Mouse (Mus musculus): ENCODE measurements around the gene Nucks1. TPM values are rescaled to one million over a fixed set of nuclear protein-coding genes. Genes with fewer than 3 reads are reported as not detected.
A peak's percentile ranks its signal among the peaks of the same experiment; 100 is the strongest.
"Not testable (repeated sequence)": the region's sequence is repeated elsewhere in the genome, so short reads cannot be mapped to it uniquely, and the experiment has no call there.

Nucks1 gene
- 124 and 135 TPM in 2 replicates for total RNA-seq (2021)
- long read RNA-seq, experiment 1, full-length matches to known transcripts: 15 of 18 reads
- long read RNA-seq, experiment 1, partial matches to known transcripts: 0 of 18 reads
- long read RNA-seq, experiment 1, other reads (novel, unspliced or antisense): 3 of 18 reads
- long read RNA-seq, experiment 2, full-length matches to known transcripts: 21 of 26 reads
- long read RNA-seq, experiment 2, partial matches to known transcripts: 1 of 26 reads
- long read RNA-seq, experiment 2, other reads (novel, unspliced or antisense): 4 of 26 reads

DNA sequence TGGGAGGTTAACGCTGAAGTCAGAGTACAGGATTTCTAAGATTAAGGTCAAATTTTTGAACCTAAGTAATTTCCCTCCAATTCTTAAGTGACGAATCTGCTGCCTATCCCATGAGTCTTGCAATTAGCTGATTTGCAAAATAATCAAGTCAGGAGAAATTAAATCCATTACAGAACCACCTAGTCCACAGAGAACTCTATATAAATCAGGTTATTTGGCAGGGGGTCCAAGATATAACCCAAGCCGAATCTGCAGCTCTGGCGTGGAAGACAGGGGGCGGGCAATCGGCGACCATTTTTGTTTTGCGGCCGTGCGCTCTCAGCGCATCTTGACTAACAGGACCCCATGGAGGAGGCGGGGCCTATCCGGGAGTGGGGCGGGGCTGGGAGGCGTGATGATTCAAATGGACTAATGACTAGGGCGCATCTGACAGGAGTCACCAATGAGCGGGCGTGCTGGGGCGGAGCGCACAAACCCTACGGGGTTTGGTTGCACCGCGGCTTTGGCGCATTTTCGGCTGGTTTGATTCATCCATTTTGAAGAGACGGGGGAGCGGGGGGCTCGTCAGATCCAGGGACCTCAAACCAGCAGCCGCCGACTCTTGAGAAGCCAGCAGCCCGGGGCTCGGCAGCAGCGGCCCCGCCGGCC, at the start of gene Nucks1:
TSS of gene Nucks1 (plus strand) at position 534 of the 648 bp plus-strand sequence.
- DNase-seq: peak; percentile 100

DNA sequence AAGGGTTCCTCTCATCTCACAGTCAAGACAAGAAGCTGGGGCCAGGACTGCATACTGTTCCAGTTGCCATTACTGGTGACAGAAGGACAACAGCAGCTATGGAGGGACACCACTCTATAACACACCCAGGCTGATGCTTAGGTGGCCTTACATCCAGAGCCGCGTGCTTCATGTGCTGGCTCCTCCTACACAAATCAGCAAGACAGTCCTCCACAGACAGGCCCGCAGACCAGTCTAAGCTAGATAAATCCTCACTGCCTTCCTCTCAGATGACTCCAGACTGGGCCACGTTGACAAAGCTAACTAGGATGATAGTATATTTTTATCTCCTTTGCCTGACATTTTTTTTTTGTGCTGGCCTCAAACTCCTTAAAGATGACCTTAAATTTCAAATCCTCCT, 48.5 kb upstream of the Nucks1 start:
- DNase-seq: no peak

DNA sequence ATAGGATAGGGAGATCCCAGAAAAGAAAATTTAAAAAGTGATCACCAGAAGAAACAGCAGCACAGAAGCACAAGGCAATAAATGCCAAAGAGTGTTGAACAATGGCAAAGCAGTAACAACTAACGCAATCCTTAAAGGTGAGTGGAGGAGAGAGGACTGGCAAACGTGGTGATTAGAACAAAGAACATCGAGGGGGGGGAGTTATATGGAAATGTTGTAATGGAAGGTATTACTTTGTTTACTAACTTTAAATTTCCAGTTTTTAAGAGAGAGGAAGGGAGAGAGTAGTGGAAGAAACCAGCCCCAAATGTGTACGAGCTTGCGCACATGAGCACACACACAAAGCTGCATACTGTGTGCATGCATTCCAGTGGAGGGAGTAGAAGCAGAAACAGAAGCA, 44.7 kb upstream of the Nucks1 start:
- no peak for DNase-seq

DNA sequence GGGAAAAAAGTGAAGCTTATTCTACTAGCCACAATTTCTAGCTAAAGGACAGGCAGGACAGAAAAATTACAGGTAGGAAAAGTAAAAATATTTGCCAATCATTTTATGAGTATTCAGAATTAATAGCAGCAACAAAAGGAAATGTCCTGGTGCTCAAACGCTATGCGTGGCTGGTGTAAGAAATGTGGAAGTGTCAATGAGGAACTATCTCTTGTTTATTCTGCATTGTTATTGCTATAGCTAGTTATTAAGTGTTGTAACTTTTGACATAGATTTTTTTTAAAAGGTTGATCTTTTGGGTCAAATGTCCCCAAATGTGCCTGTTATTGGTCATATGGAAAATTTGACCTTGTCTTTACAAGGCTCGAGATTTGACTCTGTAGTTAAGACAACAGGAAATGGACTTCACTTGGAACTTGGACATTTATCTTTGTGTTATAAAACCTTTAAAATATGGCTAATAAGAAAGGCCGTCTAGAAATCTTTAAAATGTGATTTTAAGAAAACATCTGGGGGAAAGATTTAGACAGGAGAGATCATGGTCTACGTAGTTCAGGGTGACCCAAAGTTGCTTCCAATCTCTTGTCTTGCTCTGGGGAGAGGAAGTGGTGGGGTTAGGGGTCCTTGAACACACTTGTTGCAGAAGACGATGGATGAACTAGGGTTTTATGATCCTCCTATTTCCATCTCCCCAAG, 43.9 kb upstream of the Nucks1 start:
- no peak for DNase-seq

DNA sequence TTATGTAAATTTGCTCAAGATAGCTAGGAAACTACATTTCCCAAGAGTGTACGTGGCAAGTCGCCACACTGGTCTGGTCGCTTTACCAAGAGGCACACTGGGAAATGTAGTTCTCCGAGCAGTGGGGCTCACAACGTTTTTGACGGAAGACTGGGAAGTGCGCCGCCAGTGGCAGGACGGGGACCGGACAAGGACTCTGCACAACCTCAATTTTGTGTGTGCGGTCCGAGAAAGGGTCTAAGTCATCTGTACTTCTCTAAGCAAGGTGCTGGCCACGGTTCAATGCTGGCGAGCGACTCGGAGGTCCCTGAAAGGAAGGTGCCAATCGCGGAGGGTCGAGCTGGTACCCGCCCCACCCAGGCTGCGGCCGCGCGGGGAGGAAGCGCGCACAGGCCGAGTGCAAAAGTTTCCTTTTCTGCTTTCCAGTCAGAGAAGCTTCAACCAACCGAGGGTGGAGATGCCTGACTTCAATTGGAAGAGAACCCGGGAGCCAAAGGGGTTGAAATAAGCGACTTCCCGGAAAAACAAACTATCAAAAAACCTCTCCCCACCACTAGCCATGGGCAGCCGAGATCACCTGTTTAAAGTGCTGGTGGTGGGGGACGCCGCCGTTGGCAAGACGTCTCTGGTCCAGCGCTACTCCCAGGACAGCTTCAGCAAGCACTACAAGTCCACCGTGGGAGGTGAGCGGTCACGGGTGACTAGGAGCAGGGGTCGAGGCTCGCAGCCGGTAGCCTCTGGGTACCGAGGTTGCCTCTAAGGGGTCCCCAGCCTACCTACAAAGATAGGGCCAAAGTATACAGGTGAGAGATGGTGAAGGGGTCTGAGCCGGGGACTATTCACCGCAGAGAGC, 43.0 kb upstream of the Nucks1 start, which contains the start of gene Rab29:
TSS of gene Rab29 (plus strand) at position 132 of the 853 bp plus-strand sequence.
- DNase-seq: peak; percentile 94

DNA sequence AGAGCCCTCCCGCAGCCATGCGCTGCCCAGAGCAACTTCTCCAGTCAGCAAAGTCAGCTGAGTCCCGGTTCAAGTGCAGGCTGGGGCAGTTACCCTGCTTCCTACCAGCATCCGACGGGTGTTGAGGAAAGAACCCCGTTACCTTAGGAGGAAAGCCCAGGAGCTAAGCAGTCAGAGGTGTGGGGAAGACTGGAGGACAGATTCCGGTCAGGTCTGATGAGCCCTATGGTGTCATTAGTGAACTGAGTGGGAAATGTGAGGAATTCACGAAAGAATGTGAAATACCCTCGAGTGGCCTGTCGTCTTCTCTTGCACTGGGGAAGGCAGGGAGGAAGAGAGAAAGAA, 42.4 kb upstream of the Nucks1 start:
- DNase-seq: peak; percentile 25

DNA sequence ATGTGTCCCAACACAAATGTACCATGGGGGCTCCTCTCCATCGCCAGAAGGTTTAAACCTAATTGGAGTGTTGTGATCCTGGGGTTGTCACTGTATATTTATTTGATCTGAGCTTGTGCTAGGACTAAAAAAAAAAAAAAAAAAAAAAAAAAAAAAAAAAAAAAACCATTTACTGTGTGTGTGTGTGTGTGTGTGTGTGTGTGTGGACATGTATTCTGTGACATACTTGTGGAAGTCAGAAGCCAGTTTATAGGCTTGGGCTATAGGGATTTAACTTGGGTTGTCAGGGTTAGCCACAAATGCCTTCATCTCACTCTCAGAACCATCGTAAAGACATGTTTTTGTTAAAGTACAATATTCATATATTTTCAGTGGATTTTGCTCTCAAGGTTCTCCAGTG, 40.8 kb upstream of the Nucks1 start:
- DNase-seq: no peak

DNA sequence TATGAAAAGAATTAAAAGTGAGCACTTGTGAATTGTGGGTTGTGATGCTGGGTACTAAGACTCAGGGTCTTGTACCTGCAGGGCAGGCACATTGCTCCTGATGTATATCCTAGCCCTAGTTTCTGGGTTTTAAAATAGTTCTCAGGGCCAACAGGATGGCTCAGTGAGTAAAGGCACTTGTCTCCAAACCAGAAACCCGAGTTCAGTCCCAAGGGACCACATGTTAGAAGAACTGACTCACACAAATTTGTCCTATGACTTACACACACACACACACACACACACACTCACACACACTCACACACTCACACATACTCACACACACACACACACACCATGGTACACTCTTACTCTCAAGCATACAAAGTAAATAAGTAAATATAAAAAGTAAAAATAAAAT, 37.5 kb upstream of the Nucks1 start:
- DNase-seq: no peak

DNA sequence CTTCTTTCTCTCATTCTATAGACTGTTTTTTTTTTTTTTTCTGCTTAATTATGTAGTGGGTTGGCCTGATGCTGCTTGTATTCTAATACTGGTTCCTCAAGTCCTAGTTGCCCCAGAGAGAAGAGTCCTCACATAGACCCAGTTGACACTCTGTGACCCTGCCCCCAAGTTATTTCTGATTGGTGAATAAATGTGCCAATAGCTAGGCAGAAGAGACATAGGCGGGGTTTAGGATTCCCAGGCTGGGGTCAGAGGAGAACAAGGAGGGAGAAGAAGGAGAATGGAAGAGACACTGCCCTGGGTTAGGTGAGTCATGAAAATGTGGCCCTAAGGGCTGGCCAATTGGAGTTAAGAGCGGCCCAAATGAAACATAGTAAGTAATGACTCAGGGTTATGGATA, 30.5 kb upstream of the Nucks1 start:
- no peak for DNase-seq

DNA sequence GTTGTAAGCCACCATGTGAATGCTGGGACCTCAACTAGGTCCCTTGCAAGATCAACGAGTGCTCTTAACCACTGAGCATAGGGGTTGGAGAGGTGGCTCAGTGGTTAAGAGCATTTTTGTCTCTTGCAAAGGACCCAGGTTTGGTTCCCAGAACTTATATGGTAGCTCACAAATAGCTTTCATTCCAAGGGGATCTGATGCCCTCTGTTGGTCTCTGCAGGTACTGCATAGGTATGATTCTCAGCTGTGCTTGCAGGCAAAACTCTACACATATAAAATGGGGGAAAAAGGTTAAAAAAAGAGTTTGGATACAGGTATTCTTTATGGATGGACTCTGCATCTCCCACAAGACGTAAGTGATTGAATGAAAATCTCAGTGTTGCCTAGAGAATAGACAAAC, 27.5 kb upstream of the Nucks1 start:
- peak; percentile 30 for DNase-seq

DNA sequence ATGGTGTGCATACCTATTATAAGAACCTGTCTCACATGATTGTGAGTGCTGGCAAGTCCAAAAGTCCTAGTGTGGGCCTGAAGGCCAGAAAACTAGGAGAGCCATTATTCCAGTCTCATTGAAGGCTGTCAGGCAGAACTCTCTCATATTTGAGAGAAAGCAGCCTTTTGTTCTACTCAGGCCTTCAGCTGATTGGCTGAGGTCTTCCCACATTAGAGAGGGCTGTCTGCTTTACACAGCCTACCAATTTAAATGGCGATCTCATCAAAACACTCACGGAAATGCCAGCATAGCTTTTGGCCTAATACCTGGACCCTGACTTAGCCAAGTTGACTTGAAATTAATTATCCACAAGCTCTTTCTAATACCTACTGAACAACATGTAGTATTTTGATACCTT, 24.2 kb upstream of the Nucks1 start:
- DNase-seq: no peak

DNA sequence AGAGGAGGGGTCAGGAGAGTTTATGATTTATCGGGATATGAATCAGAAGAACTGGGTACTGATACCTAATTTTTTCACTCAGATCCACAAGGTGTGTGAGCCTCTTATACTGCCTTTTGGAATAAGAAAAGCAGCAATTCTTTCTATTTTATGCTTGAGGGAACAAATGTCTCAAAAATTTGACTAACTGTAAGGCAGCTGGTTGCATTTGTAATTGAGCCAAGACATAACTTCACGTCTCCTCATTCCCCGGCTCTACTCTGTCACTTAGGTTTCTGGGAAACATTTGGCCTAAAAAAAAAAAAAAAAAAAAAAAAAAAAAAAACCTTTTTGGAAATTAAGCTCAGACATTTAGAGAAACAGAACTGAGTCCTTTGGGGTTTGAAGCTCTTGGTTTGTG, 23.7 kb upstream of the Nucks1 start:
- DNase-seq: no peak

DNA sequence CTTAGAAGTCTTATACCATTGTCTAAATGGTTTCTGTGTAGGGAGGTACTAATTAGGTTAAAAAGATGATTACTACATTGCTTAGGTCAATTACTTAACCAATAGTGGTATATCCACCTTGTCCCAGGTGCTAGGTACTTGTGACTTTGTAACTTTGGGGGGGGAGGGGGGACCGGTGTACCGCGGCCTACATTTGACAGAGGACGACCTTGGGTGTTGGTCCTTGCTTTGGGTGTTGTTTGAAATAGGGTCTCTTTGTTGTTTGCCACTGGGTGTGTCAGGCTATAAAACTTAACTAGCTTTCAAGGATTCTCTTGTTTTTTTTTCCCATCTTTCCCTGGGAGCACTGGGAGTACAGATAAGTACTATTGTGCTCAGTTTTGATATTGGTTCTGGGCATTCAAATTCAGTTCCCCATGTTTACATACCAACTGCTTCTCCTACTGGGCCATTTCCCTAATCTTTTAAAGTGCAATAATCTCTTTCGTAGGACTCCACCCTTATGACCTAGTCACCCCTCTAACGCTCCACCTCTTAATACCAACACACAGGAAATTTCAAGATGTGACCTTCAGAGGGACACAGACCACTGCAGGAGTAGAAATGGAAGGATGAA, 20.2 kb upstream of the Nucks1 start:
- DNase-seq: no peak

DNA sequence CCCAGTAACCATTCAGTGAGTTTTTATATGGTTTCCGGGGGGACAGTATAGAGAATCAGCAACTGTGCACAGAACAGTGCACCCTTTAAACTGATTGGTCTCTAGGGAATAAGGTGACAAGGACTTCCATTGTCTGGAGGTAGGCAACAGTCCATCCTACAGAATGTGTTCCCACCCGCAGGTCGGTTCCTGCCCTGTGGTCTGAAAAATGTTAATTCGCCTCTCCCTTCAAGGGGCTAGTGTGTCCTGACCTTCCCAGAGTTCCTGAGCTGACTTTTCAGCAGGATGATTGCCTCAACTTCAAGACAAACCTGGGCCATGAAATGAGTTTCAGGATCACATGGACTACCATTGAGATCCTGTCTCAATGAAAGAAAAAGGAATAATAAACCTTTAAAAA, 18.9 kb upstream of the Nucks1 start:
- no peak for DNase-seq

DNA sequence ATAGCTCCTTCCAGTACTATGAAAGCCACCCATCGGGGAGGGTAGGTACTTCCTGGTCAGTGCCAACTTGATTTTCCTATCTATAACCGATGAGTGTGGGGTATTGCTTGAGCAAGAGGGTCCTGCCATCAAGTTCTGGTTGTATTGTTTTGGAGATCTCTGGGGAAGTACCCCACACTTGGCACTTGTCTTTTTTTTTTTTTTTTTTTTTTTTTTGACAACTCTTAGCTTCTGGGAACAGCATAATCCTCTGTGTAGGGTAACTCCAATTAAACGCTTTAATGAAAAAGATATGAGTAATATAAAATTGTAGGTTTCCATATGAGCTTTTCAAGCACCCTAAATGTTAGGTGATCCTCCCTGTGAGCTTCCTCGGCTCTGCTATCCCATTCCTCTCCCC, 7.7 kb upstream of the Nucks1 start:
- no peak for DNase-seq

DNA sequence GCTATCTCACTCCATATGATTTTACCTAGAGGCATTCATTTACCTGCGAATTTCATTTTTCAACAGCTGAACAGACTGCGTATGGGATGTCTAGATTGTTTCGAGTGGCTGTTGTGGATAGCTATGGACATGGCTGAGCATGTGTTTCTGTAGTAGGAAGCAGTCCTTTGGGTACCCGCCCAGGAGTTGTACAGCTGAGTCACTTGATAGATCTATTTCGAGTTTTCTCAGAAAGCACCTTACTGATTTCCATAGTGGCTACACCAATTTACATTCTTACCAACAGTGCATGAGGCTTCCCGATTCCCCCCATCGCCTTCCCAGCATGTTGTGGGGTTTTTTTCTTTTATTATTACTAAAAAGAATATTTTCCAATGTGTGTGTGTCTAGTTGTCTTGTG, 7.1 kb upstream of the Nucks1 start:
- no peak for DNase-seq

DNA sequence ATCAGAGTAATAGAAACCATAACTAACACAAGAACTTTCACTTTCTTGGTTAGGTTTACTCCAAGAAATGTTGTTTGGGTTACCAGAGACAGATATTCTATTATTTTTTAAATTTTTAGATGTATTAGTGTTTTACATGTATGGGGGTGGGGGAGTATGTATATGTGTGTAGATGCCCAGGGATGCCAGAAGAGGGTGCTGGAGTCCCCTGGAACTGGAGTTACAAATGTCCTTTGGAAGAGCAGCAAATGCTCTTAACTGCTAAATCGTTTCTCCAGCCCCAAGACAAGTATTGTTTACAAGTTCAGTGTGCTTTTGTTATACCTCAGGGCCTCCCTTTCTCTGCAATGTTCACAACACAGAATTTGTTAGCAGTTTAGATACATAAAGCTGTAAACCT, 4.8 kb upstream of the Nucks1 start:
- DNase-seq: peak; percentile 56

DNA sequence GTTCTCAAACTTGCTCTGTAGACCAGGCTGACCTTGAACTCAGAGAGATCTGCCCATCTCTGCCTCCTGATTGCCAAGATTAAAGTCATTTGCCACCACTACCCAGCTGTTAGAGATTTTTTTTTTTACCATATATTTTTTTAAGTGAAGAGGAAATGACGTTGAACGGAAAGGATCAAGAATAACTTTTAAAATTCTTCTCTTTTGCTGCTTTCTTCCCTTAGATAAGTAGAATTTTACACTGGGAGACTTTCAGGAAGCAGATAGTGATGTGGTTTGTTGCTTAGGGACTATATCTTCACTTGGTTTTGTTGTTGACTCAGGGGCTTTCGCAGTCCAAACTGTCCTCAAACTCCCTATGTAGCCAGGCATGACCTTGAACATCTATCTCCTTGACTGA, 1.9 kb upstream of the Nucks1 start:
- no peak for DNase-seq

DNA sequence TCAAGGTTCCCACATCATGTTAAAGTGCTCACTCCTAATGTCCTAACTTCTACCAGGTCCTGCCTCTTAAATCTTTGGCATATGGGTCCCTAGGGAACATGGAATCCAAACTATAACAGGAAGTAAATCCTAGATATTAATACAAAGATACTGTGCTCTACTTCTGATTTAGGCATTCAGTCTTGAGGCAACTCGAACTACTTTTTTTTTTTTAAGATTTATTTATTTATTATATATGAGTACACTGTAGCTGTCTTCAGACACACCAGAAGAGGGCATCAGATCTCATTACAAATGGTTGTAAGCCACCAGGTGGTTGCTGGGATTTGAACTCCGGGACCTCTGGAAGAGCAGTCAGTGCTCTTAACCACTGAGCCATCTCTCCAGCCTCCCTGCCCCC, 1.1 kb upstream of the Nucks1 start:
- not testable (repeated sequence) for DNase-seq

DNA sequence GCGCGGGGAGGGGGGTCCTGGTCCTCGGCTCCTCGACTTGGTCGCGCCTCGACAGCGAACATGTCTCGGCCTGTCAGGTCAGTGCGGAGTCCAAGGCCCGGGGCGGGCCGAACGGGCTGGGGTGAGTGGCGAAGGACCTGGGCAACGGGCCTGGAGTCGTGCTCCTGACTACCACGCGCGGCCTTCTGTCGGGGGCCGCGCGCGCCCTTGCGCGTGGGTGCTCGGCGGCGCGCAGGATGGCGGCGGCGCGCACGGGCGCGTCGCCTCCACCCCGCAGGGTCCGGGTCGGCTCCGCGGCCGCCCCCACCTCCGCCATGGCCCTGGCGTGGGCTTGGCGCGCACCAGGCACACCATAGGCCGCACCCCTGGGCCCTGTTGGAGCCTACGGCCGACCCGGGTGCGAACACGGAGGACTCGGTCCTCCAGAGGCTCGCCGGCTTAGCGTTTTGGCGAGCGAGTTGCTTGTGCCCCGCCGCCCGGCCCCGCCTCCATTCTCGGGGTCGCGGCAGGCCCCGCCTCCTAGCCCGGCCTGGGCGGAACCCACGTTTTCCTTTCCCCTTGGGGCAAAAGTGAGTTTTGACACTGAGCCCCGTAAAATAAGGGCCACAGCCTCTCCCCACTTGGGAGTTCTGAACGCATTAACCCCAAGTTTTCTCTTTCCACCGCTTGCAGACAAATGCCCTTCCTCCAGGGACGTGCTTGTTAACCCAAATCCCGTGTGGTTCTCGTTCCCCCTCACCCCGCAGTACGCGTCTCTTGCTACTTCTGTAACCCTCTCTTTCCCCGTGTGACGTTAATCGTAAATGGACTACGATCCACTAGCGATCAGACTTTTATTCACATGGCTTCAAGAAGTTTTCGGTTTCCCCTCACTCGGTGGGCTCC, 582 bp downstream of the Nucks1 start:
- peak; percentile 91 for DNase-seq

DNA sequence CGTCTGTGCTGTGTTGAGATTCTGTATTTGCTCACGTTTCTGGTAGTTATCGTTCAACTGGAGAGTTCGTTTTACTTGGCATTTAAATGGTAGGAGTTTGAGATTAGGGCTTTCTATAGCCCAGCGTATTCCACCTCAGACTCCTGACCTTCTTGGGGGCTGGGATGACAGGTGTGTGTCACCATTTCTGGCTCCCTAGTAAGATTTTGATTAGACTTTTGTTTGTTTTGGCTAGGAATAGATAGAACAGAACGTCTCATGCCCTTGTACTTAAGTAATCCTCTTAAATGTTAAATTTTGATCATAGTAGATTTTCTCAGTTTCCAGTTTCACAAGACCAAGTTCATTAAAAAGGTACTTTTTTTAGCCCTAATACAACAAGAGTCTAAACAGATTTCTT, 7.3 kb downstream of the Nucks1 start:
- peak; percentile 35 for DNase-seq
